In genomic region chr4:22835381-22836123, GRCm38 (mm10) we compare ENCODE assay signal across 9 mouse cellular contexts.
A peak's percentile ranks its signal among the peaks of the same experiment; 100 is the strongest.
DNase-seq lines count a peak whose midpoint lies in the region; ATAC-seq and TF ChIP-seq lines count a peak whose summit lies in the region.
"Had no signal": no experiment of that assay in that cellular context is flagged by ENCODE, and none has a peak within 500 bp of the region (broad histone marks: within the 10 kb centered on the region; RNA-seq: fewer than 3 reads in every experiment).

No protein-coding gene starts in this region.

- no peak overlapping the region for H3K9ac ChIP-seq in heart, embryonic 12.5 days
- no peak overlapping the region for H3K9ac ChIP-seq in heart, adult 2 months (ENCODE audit: low read depth, low read length)
- H3K9ac ChIP-seq in forebrain, embryonic 11.5 days (ENCODE audit: low read length), result peak overlapping the region; percentile 23; the same call in 1 of the 2 replicates
- H3K9ac ChIP-seq in hindbrain, postnatal 0 days (replicated peaks; ENCODE audit: low read length), result peak overlapping the region; percentile 40
- H3K9ac ChIP-seq in neural tube, embryonic 13.5 days, result peak overlapping the region; percentile 38
- H3K9ac ChIP-seq: liver, embryonic 15.5 days had no signal

- no peak for DNase-seq in heart, adult 2 months
- DNase-seq in forebrain, embryonic 11.5 days (ENCODE audit: low spot score), result peak; percentile 72
- peak; percentile 72 for DNase-seq in hindbrain, postnatal 0 days (ENCODE audit: low spot score)
- no peak for DNase-seq in spleen, postnatal 4 days (ENCODE audit: low spot score in 2 of 2)
- no peak for DNase-seq in ovary, adult 18-20 months (ENCODE audit: low spot score)

- H3K27me3 ChIP-seq in heart, embryonic 12.5 days (replicated peaks), result no peaks in the 10 kb centered on the region
- no peaks in the 10 kb centered on the region for H3K27me3 ChIP-seq in heart, adult 2 months (ENCODE audit: control insufficient read depth, insufficient read depth, low read length)
- H3K27me3 ChIP-seq in forebrain, embryonic 11.5 days (ENCODE audit: control insufficient read depth, insufficient read depth, low read length), result no peaks in the 10 kb centered on the region
- no peaks in the 10 kb centered on the region for H3K27me3 ChIP-seq in hindbrain, postnatal 0 days (ENCODE audit: insufficient read depth, low read length)
- H3K27me3 ChIP-seq in neural tube, embryonic 13.5 days, result no peaks in the 10 kb centered on the region
- H3K27me3 ChIP-seq: liver, embryonic 15.5 days had no signal

- H3K4me2 ChIP-seq in heart, embryonic 12.5 days, result peak overlapping the region; percentile 45
- H3K4me2 ChIP-seq in forebrain, embryonic 11.5 days (ENCODE audit: low read depth, low read length, severe bottlenecking), result peak overlapping the region; percentile 36
- peak overlapping the region; percentile 59 for H3K4me2 ChIP-seq in hindbrain, postnatal 0 days (ENCODE audit: low read depth, low read length)
- peak overlapping the region; percentile 47 for H3K4me2 ChIP-seq in neural tube, embryonic 13.5 days
- H3K4me2 ChIP-seq: liver, embryonic 15.5 days had no signal

- WGBS in heart, embryonic 12.5 days, result 22% methylated on average over 9 of the region's 9 CpGs
- 20% methylated on average over 9 of the region's 9 CpGs for WGBS in heart, adult 2 months
- 2% methylated on average over 9 of the region's 9 CpGs for WGBS in forebrain, embryonic 11.5 days
- 1% methylated on average over 9 of the region's 9 CpGs for WGBS in hindbrain, postnatal 0 days
- WGBS in neural tube, embryonic 13.5 days, result 2% methylated on average over 9 of the region's 9 CpGs

- H3K36me3 ChIP-seq in heart, embryonic 12.5 days, result no peaks in the 10 kb centered on the region
- no peaks in the 10 kb centered on the region for H3K36me3 ChIP-seq in heart, adult 2 months (ENCODE audit: control insufficient read depth, insufficient read depth, low read length)
- H3K36me3 ChIP-seq in forebrain, embryonic 11.5 days (ENCODE audit: control insufficient read depth, insufficient read depth, low read length), result no peaks in the 10 kb centered on the region
- H3K36me3 ChIP-seq in hindbrain, postnatal 0 days (ENCODE audit: insufficient read depth, low read length), result no peaks in the 10 kb centered on the region
- no peaks in the 10 kb centered on the region for H3K36me3 ChIP-seq in neural tube, embryonic 13.5 days
- H3K36me3 ChIP-seq: liver, embryonic 15.5 days had no signal

- no peaks in the 10 kb centered on the region for H3K79me2 ChIP-seq in heart, adult 2 months (replicated peaks; ENCODE audit: control insufficient read depth, insufficient read depth, low read length)

- no peaks in the 10 kb centered on the region for H3K9me3 ChIP-seq in heart, embryonic 12.5 days (replicated peaks)
- H3K9me3 ChIP-seq in forebrain, embryonic 11.5 days (ENCODE audit: control insufficient read depth, low read length), result no peaks in the 10 kb centered on the region
- no peaks in the 10 kb centered on the region for H3K9me3 ChIP-seq in hindbrain, postnatal 0 days (ENCODE audit: low read length)
- H3K9me3 ChIP-seq in neural tube, embryonic 13.5 days, result no peaks in the 10 kb centered on the region
- H3K9me3 ChIP-seq: liver, embryonic 15.5 days had no signal

- no peak for TF ChIP-seq EP300 in heart, adult 2 months (IDR thresholded peaks at IDR 0.05; ENCODE audit: insufficient read depth, low read depth, low read length)

- H3K27ac ChIP-seq in heart, embryonic 12.5 days (ENCODE audit: poor library complexity, severe bottlenecking), result no peak overlapping the region
- H3K27ac ChIP-seq in heart, adult 2 months, result no peak overlapping the region
- peak overlapping the region; percentile 82 for H3K27ac ChIP-seq in forebrain, embryonic 11.5 days (ENCODE audit: low read depth, low read length)
- peak overlapping the region; percentile 65 for H3K27ac ChIP-seq in hindbrain, postnatal 0 days
- peak overlapping the region; percentile 74 for H3K27ac ChIP-seq in neural tube, embryonic 13.5 days (replicated peaks)
- H3K27ac ChIP-seq: liver, embryonic 15.5 days had no signal

- intact Hi-C loops in heart, adult 2 months (cut with DNase I), result no loop called here

- H3K4me1 ChIP-seq in heart, embryonic 12.5 days (replicated peaks), result peaks cover 9% of the 10 kb centered on the region; the same call in 1 of the 2 replicates
- no peaks in the 10 kb centered on the region for H3K4me1 ChIP-seq in heart, adult 2 months (ENCODE audit: control insufficient read depth, insufficient read depth, low read length)
- H3K4me1 ChIP-seq in forebrain, embryonic 11.5 days (replicated peaks; ENCODE audit: control insufficient read depth, insufficient read depth, low read length), result peaks cover 4% of the 10 kb centered on the region; the same call in 1 of the 2 replicates
- H3K4me1 ChIP-seq in hindbrain, postnatal 0 days (ENCODE audit: insufficient read depth, low read length), result no peaks in the 10 kb centered on the region
- H3K4me1 ChIP-seq in neural tube, embryonic 13.5 days (replicated peaks), result peaks cover 22% of the 10 kb centered on the region
- H3K4me1 ChIP-seq: liver, embryonic 15.5 days had no signal

- no peak overlapping the region for H3K4me3 ChIP-seq in heart, embryonic 12.5 days
- no peak overlapping the region for H3K4me3 ChIP-seq in heart, adult 2 months
- H3K4me3 ChIP-seq in forebrain, embryonic 11.5 days (ENCODE audit: low read depth, low read length), result no peak overlapping the region
- H3K4me3 ChIP-seq in hindbrain, postnatal 0 days (ENCODE audit: low read length), result peak overlapping the region; percentile 35
- peak overlapping the region; percentile 19 for H3K4me3 ChIP-seq in neural tube, embryonic 13.5 days
- H3K4me3 ChIP-seq: liver, embryonic 15.5 days had no signal

- TF ChIP-seq POLR2A in heart, adult 2 months (IDR thresholded peaks at IDR 0.05; ENCODE audit: insufficient read depth, low read depth, low read length), result no peak

- TF ChIP-seq CTCF in heart, adult 2 months (IDR thresholded peaks at IDR 0.05), result no peak
- no peak for TF ChIP-seq CTCF in hindbrain, postnatal 0 days (IDR thresholded peaks at IDR 0.05; ENCODE audit: low read depth)

- no peak for ATAC-seq in heart, embryonic 12.5 days (ENCODE audit: insufficient number of reproducible peaks, low FRiP score)
- ATAC-seq in forebrain, embryonic 11.5 days (replicated peaks; ENCODE audit: low FRiP score), result peak; percentile 84
- ATAC-seq in hindbrain, postnatal 0 days, result peak; percentile 91
- ATAC-seq in neural tube, embryonic 13.5 days (ENCODE audit: low read depth), result peak; percentile 92
- ATAC-seq in cerebellum, adult (ENCODE audit: insufficient number of reproducible peaks, low FRiP score, low TSS enrichment), result no peak

Comparison
In these comparisons a context has a peak if more than half of its experiments do, and no peak if none do; other contexts are left out.
1. ATAC-seq: peak in forebrain, embryonic 11.5 days (single experiment), hindbrain, postnatal 0 days (single experiment) and neural tube, embryonic 13.5 days (single experiment); none in heart, embryonic 12.5 days (single experiment) and cerebellum, adult (single experiment).
2. H3K27ac ChIP-seq: peak in forebrain, embryonic 11.5 days (single experiment), hindbrain, postnatal 0 days (single experiment) and neural tube, embryonic 13.5 days (single experiment); none in heart, embryonic 12.5 days (single experiment) and heart, adult 2 months (single experiment).
3. H3K4me3 ChIP-seq: peak in hindbrain, postnatal 0 days (single experiment) and neural tube, embryonic 13.5 days (single experiment); none in heart, embryonic 12.5 days (single experiment), heart, adult 2 months (single experiment) and forebrain, embryonic 11.5 days (single experiment).
4. H3K9ac ChIP-seq: peak in forebrain, embryonic 11.5 days (single experiment), hindbrain, postnatal 0 days (single experiment) and neural tube, embryonic 13.5 days (single experiment); none in heart, embryonic 12.5 days (single experiment) and heart, adult 2 months (single experiment).
5. DNase-seq: peak in forebrain, embryonic 11.5 days (single experiment) and hindbrain, postnatal 0 days (single experiment); none in heart, adult 2 months (0 of 2), spleen, postnatal 4 days (0 of 2) and ovary, adult 18-20 months (single experiment).
6. Peak in every context shown above with its lines, with median percentiles within 50 percentile points of each other: H3K4me2 ChIP-seq.